Mouse (Mus musculus) forebrain, embryonic 10.5 days (tissue): ENCODE data around the gene Slc25a38. TPM values are rescaled to one million over a fixed set of nuclear protein-coding genes. Genes with fewer than 3 reads are reported as not detected.
"Not testable (repeated sequence)": the region's sequence is repeated elsewhere in the genome, so short reads cannot be mapped to it uniquely, and the experiment has no call there.

ENCODE experiments used
- DNase-seq: peaks from one replicate; pipeline ENCODE4 v3.0.0-alpha.2; 2017; ENCODE audit warnings: low spot score; ENCODE audit errors: extremely low spot score
- H3K27ac ChIP-seq: fragments of 300-500 bp; sonication (generic); 2 replicates; pipeline ENCODE4 v1.5.1; 2016; ENCODE audit warnings: mild to moderate bottlenecking
- H3K27me3 ChIP-seq: fragments of 300-500 bp; sonication (generic); 2 replicates; pipeline ENCODE4 v1.6.1; 2016; ENCODE audit warnings: mild to moderate bottlenecking; ENCODE audit not compliant: poor library complexity, severe bottlenecking
- H3K36me3 ChIP-seq: fragments of 300-500 bp; sonication (generic); replicated peaks from 2 replicates; pipeline ENCODE4 v1.6.1; 2016; ENCODE audit warnings: mild to moderate bottlenecking, moderate library complexity
- H3K4me1 ChIP-seq: fragments of 300-500 bp; sonication (generic); 2 replicates; pipeline ENCODE4 v1.6.1; 2016
- H3K4me3 ChIP-seq: fragments of 300-500 bp; sonication (generic); 2 replicates; pipeline ENCODE4 v1.5.1; 2016; ENCODE audit warnings: mild to moderate bottlenecking, moderate library complexity
- H3K9me3 ChIP-seq: fragments of 300-500 bp; sonication (generic); 2 replicates; pipeline ENCODE4 v1.6.1; 2016; ENCODE audit warnings: mild to moderate bottlenecking, moderate library complexity
- WGBS: fragments of 180-500 bp; shearing (Covaris S2); methylation state at CpG from one replicate; pipeline ENCODE4 v1.1.7; 2016; 5-methylcytosine and 5-hydroxymethylcytosine counted together
- polyA plus RNA-seq: library from polyadenylated mRNA; unstranded; fragments of >200 nt; fragmentation: Nextera tagmentation; extraction: Ambion mirVana; gene quantifications from 2 replicates; pipeline ENCODE4 v1.2.1, GENCODE M21; 2016

Slc25a38 gene
- polyA plus RNA-seq, 1 experiment from 2014 or later: 44.3 TPM

GRCm38 (mm10) chr9:120082691-120083090, 27.5 kb upstream of the Slc25a38 start:
- DNase-seq: no peak
- Histone ChIP-seq H3K27ac (no peak overlapping the region), H3K9me3 (no peaks in the 10 kb centered on the region), H3K4me1 (peaks cover 7% of the 10 kb centered on the region; the same call in 1 of the 2 replicates), H3K27me3 (no peaks in the 10 kb centered on the region), H3K36me3 (no peaks in the 10 kb centered on the region), H3K4me3 (no peak overlapping the region)
- WGBS: 85% methylated on average over 4 of the region's 4 CpGs

GRCm38 (mm10) chr9:120083158-120083894, 26.8 kb upstream of the Slc25a38 start:
- DNase-seq: no peak
- H3K27ac ChIP-seq: no peak overlapping the region; the same call in 1 of the 2 replicates
- no peaks in the 10 kb centered on the region for H3K9me3 ChIP-seq
- H3K4me1 ChIP-seq: peaks cover 7% of the 10 kb centered on the region; the same call in 1 of the 2 replicates
- no peaks in the 10 kb centered on the region for H3K36me3 ChIP-seq
- H3K27me3 ChIP-seq: no peaks in the 10 kb centered on the region
- 88% methylated on average over 18 of the region's 18 CpGs for WGBS
- no peak overlapping the region for H3K4me3 ChIP-seq

- WGBS: 95% methylated on average over 9 of the region's 9 CpGs
- Histone ChIP-seq H3K4me3 (no peak overlapping the region), H3K36me3 (no peaks in the 10 kb centered on the region), H3K27ac (no peak overlapping the region), H3K9me3 (no peaks in the 10 kb centered on the region), H3K27me3 (no peaks in the 10 kb centered on the region), H3K4me1 (peaks cover 7% of the 10 kb centered on the region; the same call in 1 of the 2 replicates)
- DNase-seq: no peak
Observed at GRCm38 (mm10) chr9:120084406-120084805, 25.8 kb upstream of the Slc25a38 start.

GRCm38 (mm10) chr9:120089125-120089524, 21.0 kb upstream of the Slc25a38 start:
- H3K27ac ChIP-seq: no peak overlapping the region
- H3K36me3 ChIP-seq: no peaks in the 10 kb centered on the region
- no peaks in the 10 kb centered on the region for H3K27me3 ChIP-seq
- DNase-seq: no peak
- 85% methylated on average over 7 of the region's 7 CpGs for WGBS
- no peaks in the 10 kb centered on the region for H3K4me1 ChIP-seq
- no peak overlapping the region for H3K4me3 ChIP-seq
- no peaks in the 10 kb centered on the region for H3K9me3 ChIP-seq

- H3K36me3 ChIP-seq: no peaks in the 10 kb centered on the region
- H3K27me3 ChIP-seq: no peaks in the 10 kb centered on the region
- H3K4me1 ChIP-seq: no peaks in the 10 kb centered on the region
- no peak for DNase-seq
- H3K4me3 ChIP-seq: no peak overlapping the region
- H3K27ac ChIP-seq: no peak overlapping the region
- WGBS: 88% methylated on average over 10 of the region's 10 CpGs
- H3K9me3 ChIP-seq: no peaks in the 10 kb centered on the region
Observed at GRCm38 (mm10) chr9:120091086-120091485, 19.1 kb upstream of the Slc25a38 start.

- H3K27ac ChIP-seq: no peak within 1 kb of the TSS
- 84% methylated on average over 5 of the region's 5 CpGs for WGBS
Observed at GRCm38 (mm10) chr9:120091696-120092238, 18.4 kb upstream of the Slc25a38 start, which contains the start of gene Ccr8. TSS of gene Ccr8 (plus strand) at chr9:120092114.

GRCm38 (mm10) chr9:120093701-120094100, 16.5 kb upstream of the Slc25a38 start:
- Histone ChIP-seq H3K9me3 (no peaks in the 10 kb centered on the region), H3K27ac (no peak overlapping the region), H3K4me3 (no peak overlapping the region), H3K36me3 (no peaks in the 10 kb centered on the region), H3K4me1 (no peaks in the 10 kb centered on the region), H3K27me3 (no peaks in the 10 kb centered on the region)
- DNase-seq: no peak
- WGBS: 86% methylated on average over 13 of the region's 13 CpGs

More at GRCm38 (mm10) chr9:120091696-120092238, 18.4 kb upstream of the Slc25a38 start, which contains the start of gene Ccr8:
- Histone ChIP-seq H3K27me3 (no peaks in the 10 kb centered on the region), H3K36me3 (no peaks in the 10 kb centered on the region), H3K4me3 (no peak within 1 kb of the TSS), H3K9me3 (no peaks in the 10 kb centered on the region), H3K4me1 (no peaks in the 10 kb centered on the region)
- DNase-seq: no peak

- no peak for DNase-seq
- H3K9me3 ChIP-seq: no peaks in the 10 kb centered on the region
- whole genome bisulfite sequencing: 81% methylated on average over 7 of the region's 7 CpGs
- no peaks in the 10 kb centered on the region for H3K27me3 ChIP-seq
- H3K4me1 ChIP-seq: no peaks in the 10 kb centered on the region
- H3K4me3 ChIP-seq: no peak overlapping the region
- no peak overlapping the region for H3K27ac ChIP-seq
- H3K36me3 ChIP-seq: no peaks in the 10 kb centered on the region
Observed at GRCm38 (mm10) chr9:120095886-120096285, 14.3 kb upstream of the Slc25a38 start.

- H3K4me1 ChIP-seq: no peaks in the 10 kb centered on the region
- H3K27me3 ChIP-seq: no peaks in the 10 kb centered on the region
- H3K27ac ChIP-seq: no peak overlapping the region
- peaks cover 15% of the 10 kb centered on the region for H3K9me3 ChIP-seq
- no peaks in the 10 kb centered on the region for H3K36me3 ChIP-seq
- no peak overlapping the region for H3K4me3 ChIP-seq
- WGBS: 22% methylated on average over 7 of the region's 7 CpGs
- peak; percentile 51 for DNase-seq
Observed at GRCm38 (mm10) chr9:120098682-120099081, 11.5 kb upstream of the Slc25a38 start.

- Histone ChIP-seq H3K27me3 (no peaks in the 10 kb centered on the region), H3K27ac (no peak overlapping the region), H3K4me3 (no peak overlapping the region), H3K36me3 (no peaks in the 10 kb centered on the region), H3K9me3 (peaks cover 21% of the 10 kb centered on the region), H3K4me1 (no peaks in the 10 kb centered on the region)
- no peak for DNase-seq
- WGBS: 92% methylated on average over 8 of the region's 8 CpGs
Observed at GRCm38 (mm10) chr9:120099304-120099703, 10.9 kb upstream of the Slc25a38 start.

GRCm38 (mm10) chr9:120101165-120101564, 9.0 kb upstream of the Slc25a38 start:
- Histone ChIP-seq H3K4me1 (no peaks in the 10 kb centered on the region), H3K27me3 (no peaks in the 10 kb centered on the region), H3K27ac (no peak overlapping the region), H3K36me3 (no peaks in the 10 kb centered on the region), H3K4me3 (no peak overlapping the region), H3K9me3 (peaks cover 23% of the 10 kb centered on the region)
- DNase-seq: no peak
- WGBS: 98% methylated on average over 2 of the region's 2 CpGs

- not testable (repeated sequence) for H3K9me3 ChIP-seq, H3K4me3 ChIP-seq, H3K36me3 ChIP-seq, H3K27ac ChIP-seq, DNase-seq, H3K4me1 ChIP-seq, H3K27me3 ChIP-seq
- WGBS: 95% methylated on average over 12 of the region's 12 CpGs
Observed at GRCm38 (mm10) chr9:120108953-120109352, 1.2 kb upstream of the Slc25a38 start.

GRCm38 (mm10) chr9:120111156-120111945, 1.2 kb downstream of the Slc25a38 start:
- Histone ChIP-seq H3K4me3 (peak overlapping the region; percentile 86), H3K36me3 (no peaks in the 10 kb centered on the region), H3K27ac (peak overlapping the region; percentile 93), H3K4me1 (peaks cover 14% of the 10 kb centered on the region), H3K9me3 (no peaks in the 10 kb centered on the region), H3K27me3 (no peaks in the 10 kb centered on the region)
- DNase-seq: no peak
- 78% methylated on average over 15 of the region's 15 CpGs for WGBS
